Mouse (Mus musculus): ENCODE measurements around the gene Efna3.

DNA sequence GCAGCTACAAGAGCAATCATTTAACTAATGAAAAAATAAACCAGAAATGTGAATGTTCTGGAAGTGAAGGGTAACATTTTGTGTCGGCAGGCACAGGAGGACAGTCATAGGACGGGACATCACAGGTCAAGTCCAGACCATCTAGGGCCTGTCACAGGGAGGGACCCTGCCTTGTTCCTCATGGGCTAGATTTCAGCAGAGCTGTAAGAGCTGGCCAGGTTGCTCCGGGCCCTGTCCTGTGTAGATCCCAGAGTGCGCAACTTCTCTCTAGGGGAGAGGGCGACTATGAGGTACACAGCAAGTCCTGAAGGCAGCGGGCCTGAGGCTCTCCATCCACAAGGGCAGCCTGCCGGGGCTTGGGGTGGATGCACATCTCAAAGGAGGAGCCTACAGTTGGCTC lies 38.9 kb upstream of the Efna3 start, which contains the start of gene Dcst2:
- no peak for TF ChIP-seq CTCF (IDR thresholded peaks at IDR 0.05; ENCODE audit: low read depth)
- TF ChIP-seq EP300 (IDR thresholded peaks at IDR 0.05; ENCODE audit: low read depth), result no peak

Data from heart, postnatal 0 days (tissue).